Mouse (Mus musculus) stomach, embryonic 15.5 days (tissue): ENCODE data around the gene Amacr. TPM values are rescaled to one million over a fixed set of nuclear protein-coding genes. Genes with fewer than 3 reads are reported as not detected.

Source experiments
- ATAC-seq: fragments of 200-750 bp; cut with Nextera tagmentation; 2 replicates; pipeline ENCODE4 v1.8.0; 2017; ENCODE audit warnings: low read depth, moderate number of reproducible peaks, moderate TSS enrichment; ENCODE audit not compliant: insufficient read depth, low FRiP score
- H3K27ac ChIP-seq: fragments of 300-500 bp; sonication (generic); 2 replicates; pipeline ENCODE4 v1.5.1; 2015; ENCODE audit warnings: mild to moderate bottlenecking, inconsistent platforms
- H3K27me3 ChIP-seq: fragments of 300-500 bp; sonication (generic); replicated peaks from 2 replicates; pipeline ENCODE4 v1.6.1; 2015; ENCODE audit warnings: inconsistent platforms
- H3K36me3 ChIP-seq: fragments of 300-500 bp; sonication (generic); 2 replicates; pipeline ENCODE4 v1.6.1; 2015; ENCODE audit warnings: inconsistent platforms
- H3K4me1 ChIP-seq: fragments of 300-500 bp; sonication (generic); 2 replicates; pipeline ENCODE4 v1.6.1; 2015; ENCODE audit warnings: inconsistent platforms
- H3K4me2 ChIP-seq: fragments of 300-500 bp; sonication (generic); 2 replicates; pipeline ENCODE4 v1.6.1; 2015; ENCODE audit warnings: mild to moderate bottlenecking, inconsistent platforms
- H3K4me3 ChIP-seq: fragments of 300-500 bp; sonication (generic); replicated peaks from 2 replicates; pipeline ENCODE4 v1.5.1; 2015; ENCODE audit warnings: inconsistent platforms
- H3K9ac ChIP-seq: fragments of 300-500 bp; sonication (generic); 2 replicates; pipeline ENCODE4 v1.6.1; 2015; ENCODE audit warnings: inconsistent platforms
- H3K9me3 ChIP-seq: fragments of 300-500 bp; sonication (generic); 2 replicates; pipeline ENCODE4 v1.6.1; 2016; ENCODE audit warnings: inconsistent platforms
- WGBS: fragments of 180-500 bp; shearing (Covaris S2); methylation state at CpG from one replicate; pipeline ENCODE4 v1.1.7; 2015; 5-methylcytosine and 5-hydroxymethylcytosine counted together
- polyA plus RNA-seq: library from polyadenylated mRNA; unstranded; fragments of >200 nt; fragmentation: Nextera tagmentation; extraction: Ambion mirVana; gene quantifications from 2 replicates; pipeline ENCODE4 v1.2.1, GENCODE M21; 2015

The Amacr gene
- polyA plus RNA-seq = 15.4 and 21.6 TPM in 2 replicates

DNA sequence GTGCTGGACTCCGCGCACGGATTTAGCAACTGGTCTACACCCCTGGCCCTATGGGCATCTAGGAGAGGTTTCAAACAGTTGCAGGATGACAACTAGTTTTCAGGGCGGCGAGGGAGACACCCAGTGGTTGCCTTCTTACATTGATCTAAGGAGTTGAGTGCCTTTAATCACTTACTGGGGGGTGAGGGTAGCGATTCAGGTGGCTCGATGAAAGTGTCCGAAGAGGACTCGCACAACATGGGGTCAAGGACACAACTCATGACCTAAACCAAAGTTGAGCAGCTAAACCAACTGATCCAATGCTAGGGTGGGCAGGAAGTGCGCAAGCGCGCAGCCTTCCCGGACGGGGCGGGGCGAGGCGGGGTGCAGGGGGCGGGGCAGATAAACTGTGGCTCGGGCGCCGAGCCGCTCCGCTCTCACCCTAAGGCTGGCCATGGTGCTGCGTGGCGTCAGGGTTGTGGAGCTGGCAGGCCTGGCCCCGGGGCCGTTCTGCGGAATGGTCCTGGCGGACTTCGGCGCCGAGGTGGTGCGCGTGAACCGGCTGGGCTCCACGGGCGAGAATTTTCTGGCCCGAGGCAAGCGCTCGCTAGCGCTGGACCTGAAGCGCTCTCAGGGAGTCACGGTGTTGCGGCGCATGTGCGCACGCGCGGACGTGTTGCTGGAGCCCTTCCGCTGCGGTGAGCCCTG lies at the start of gene Amacr:
Gene Amacr, plus strand, starts transcription at position 380 of the 687 bp plus-strand sequence.
- H3K27me3 ChIP-seq = no peaks in the 10 kb centered on the region
- H3K9me3 ChIP-seq = no peaks in the 10 kb centered on the region
- under 1% methylated on average over 50 of the region's 52 CpGs for WGBS
- H3K4me2 ChIP-seq = peak within 1 kb of the TSS; percentile 62
- peak within 1 kb of the TSS; percentile 63 for H3K4me3 ChIP-seq
- ATAC-seq = peak; percentile 97
- peak within 1 kb of the TSS; percentile 63; the same call in 1 of the 2 replicates for H3K9ac ChIP-seq
- H3K4me1 ChIP-seq = 0 out of 2 replicates have a peak, but pooled peaks cover 4% of the 10 kb centered on the region
- H3K27ac ChIP-seq = peak within 1 kb of the TSS; percentile 90
- no peaks in the 10 kb centered on the region for H3K36me3 ChIP-seq

DNA sequence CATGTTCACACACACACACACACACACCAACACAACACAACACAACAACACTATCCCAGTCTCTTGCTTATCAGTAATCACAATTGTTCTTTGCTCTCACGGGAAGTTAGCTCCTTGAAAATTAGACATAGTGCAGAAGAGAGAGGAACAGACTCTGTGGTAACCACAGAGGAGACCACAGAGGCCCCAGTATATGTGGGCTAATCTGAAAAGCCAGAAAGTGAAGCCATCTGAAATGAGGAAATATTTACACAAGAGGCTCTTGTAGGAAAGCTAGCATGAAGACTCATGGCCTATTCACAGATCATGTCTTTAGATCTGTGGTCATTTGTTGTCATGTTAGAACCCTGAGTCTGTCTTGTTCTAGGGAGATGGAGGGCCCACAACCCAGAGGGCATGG lies 47.6 kb upstream of the Amacr start:
- Histone ChIP-seq H3K9me3 (no peaks in the 10 kb centered on the region), H3K4me3 (no peak overlapping the region), H3K4me1 (no peaks in the 10 kb centered on the region), H3K27ac (no peak overlapping the region), H3K9ac (no peak overlapping the region), H3K4me2 (no peak overlapping the region), H3K36me3 (no peaks in the 10 kb centered on the region), H3K27me3 (no peaks in the 10 kb centered on the region)
- 56% methylated on average over 1 of the region's 1 CpGs for WGBS
- no peak for ATAC-seq

DNA sequence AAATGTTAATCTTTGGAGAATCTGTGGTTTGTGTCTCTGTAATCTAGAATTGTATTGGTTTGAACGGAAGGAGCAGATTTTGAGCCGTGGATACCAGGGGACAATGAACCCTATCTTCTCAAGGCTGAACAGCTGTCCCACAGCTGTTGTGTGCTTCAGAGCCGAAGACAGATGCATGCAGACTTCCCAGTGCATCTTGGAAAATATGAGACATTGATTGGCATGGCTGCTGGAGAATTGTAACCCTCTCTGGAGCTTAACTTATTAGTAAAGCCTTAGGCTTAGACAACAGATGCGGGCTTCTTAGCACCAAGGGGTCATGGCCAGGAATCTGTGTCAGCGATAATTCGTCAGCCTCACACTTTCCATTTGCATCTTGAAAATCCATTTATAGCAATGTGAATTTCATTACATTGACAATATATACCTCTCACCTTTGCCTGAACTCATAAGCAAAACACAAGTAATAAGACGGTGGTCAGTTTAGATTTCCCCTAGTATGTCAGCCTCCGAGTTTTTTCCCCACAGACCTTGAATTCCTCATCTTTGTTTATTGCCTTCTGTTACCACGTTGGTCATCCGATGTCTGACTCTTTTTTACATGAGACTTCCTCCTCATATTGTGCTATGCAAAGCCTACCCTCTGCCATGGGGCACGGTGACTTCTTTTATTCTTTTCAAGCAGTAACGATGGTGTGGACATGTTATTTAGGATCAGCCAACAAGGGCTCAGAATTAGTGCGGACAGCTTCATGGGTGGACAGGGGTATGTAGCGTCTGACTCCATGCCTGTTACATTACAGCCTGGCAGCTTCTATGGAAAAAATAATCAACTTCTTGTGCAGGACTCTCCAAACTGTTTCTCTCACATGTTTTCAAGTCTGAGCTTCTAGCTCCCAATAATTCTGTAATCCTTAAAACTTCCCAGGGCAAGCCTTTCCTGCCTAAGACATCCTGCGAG lies 41.1 kb upstream of the Amacr start:
- Histone ChIP-seq H3K9ac (no peak overlapping the region), H3K4me3 (no peak overlapping the region), H3K9me3 (no peaks in the 10 kb centered on the region), H3K4me1 (no peaks in the 10 kb centered on the region), H3K27ac (no peak overlapping the region), H3K4me2 (no peak overlapping the region), H3K36me3 (no peaks in the 10 kb centered on the region), H3K27me3 (no peaks in the 10 kb centered on the region)
- 64% methylated on average over 15 of the region's 15 CpGs for WGBS
- no peak for ATAC-seq

DNA sequence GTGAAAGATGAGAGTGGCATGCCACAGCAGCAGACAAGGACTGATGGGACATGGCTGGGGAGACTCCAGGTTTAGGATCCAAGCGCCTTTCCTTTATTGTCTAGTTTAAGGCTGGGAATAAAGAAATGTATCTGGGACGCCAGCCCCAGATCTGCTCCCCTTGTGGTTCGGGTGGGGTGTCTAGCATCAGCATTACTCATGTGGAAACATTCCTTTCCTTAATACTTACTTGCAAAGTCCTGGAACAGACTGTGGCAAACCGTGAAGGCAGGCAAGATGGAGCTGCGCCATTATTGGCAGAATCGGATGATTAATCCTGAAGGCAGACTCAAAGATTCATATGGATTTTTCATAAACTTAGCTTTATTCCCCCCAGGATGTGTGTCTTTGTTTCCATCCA lies 39.7 kb upstream of the Amacr start:
- ATAC-seq = no peak

DNA sequence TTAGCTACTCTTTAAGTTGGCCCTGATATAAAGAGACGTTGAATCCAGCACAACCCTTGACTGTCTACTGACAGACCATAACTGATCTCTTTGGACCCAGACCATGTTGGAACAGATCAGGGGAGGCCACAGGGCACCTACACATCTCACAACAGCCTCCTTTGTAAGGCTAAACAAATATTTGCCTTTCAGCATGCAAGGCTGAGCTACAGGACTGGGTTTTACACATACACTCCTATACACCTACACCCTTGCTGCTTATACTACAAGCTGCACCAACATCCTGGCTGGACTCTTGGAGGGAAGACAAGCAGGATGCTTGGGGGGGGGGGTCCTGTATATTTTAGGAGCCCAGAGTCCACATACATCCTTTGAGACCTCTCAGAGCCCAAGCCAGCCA lies 33.7 kb upstream of the Amacr start:
- Histone ChIP-seq H3K4me1 (no peaks in the 10 kb centered on the region), H3K4me2 (no peak overlapping the region), H3K27me3 (no peaks in the 10 kb centered on the region), H3K9ac (no peak overlapping the region), H3K9me3 (no peaks in the 10 kb centered on the region), H3K36me3 (no peaks in the 10 kb centered on the region), H3K4me3 (no peak overlapping the region), H3K27ac (no peak overlapping the region)
- no peak for ATAC-seq
- 59% methylated on average over 1 of the region's 1 CpGs for WGBS

More for the DNA sequence above, 39.7 kb upstream of the Amacr start:
- Histone ChIP-seq H3K9me3 (no peaks in the 10 kb centered on the region), H3K4me1 (no peaks in the 10 kb centered on the region), H3K27ac (no peak overlapping the region), H3K9ac (no peak overlapping the region), H3K27me3 (no peaks in the 10 kb centered on the region), H3K36me3 (no peaks in the 10 kb centered on the region), H3K4me2 (no peak overlapping the region), H3K4me3 (no peak overlapping the region)
- WGBS = 66% methylated on average over 6 of the region's 6 CpGs

DNA sequence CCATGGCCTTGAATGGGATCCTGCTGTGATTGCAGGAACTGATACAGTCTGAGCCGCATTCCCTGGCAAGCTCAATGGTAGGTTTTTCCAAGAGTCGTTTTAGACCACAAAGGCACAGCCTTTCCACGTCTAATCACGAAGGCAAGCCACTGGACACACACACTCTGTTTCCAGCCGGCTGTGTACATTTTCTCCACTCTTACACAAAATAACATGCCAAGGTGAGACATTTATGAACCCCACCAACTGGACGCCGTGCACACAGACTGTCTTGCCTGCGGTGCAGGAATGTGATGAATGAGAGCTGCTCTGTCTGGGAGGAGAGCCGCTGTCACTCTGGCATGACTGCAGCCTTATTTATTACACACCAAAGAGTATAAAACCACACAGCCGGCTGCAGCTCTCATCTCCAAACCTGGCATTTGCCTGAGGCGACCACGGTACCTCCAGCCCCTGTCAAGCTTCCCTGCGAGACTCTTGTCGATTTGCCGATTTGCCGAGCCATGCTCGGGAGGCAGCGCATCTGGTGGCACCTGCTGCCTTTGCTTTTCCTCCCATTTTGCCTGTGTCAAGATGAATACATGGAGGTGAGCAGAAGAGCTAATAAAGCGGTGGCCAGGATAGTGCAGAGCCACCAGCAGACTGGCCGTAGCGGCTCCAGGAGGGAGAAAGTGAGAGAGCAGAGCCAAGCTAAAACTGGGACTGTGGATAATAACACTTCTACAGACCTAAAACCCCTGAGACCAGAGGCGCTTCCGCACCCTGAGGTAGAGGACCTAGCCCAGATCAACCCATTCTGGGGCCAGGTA lies 29.4 kb upstream of the Amacr start, which contains the start of gene C1qtnf3:
Gene C1qtnf3, plus strand, starts transcription at position 382 of the 809 bp plus-strand sequence.
- 51% methylated on average over 23 of the region's 23 CpGs for WGBS
- H3K4me3 ChIP-seq = no peak within 1 kb of the TSS
- no peaks in the 10 kb centered on the region for H3K4me1 ChIP-seq
- H3K9ac ChIP-seq = no peak within 1 kb of the TSS
- H3K27ac ChIP-seq = no peak within 1 kb of the TSS
- no peaks in the 10 kb centered on the region for H3K9me3 ChIP-seq
- H3K36me3 ChIP-seq = no peaks in the 10 kb centered on the region
- no peaks in the 10 kb centered on the region for H3K27me3 ChIP-seq
- no peak for ATAC-seq
- H3K4me2 ChIP-seq = no peak within 1 kb of the TSS

DNA sequence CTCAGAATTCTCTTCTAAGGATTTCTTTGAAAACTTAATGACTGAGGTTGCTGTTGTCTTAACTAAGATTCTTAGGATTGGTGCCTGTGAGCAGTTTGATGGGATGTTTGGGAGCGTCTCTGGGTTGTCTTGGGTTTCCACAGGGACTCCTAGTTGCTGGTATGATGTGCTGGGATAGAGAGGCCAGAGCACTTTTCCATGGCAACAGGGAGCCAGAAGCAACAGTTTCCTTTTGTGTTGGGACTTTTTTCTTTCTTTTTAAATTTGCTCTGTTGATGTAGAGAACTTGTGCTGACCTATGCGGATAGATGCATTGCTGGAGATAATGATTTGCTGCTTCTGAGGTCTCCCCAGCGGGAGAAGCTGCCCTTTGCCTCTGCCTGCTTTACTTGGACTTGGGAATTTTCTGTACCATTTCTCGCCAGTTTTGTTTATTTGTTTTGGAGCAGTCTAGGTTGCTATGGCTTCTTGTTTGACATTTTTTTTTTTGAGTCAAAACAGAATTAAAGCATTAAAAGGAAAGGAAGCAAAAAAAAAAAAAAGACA lies 28.7 kb upstream of the Amacr start:
- no peak overlapping the region for H3K27ac ChIP-seq
- H3K36me3 ChIP-seq = no peaks in the 10 kb centered on the region
- no peaks in the 10 kb centered on the region for H3K27me3 ChIP-seq
- no peaks in the 10 kb centered on the region for H3K9me3 ChIP-seq
- no peak overlapping the region for H3K4me2 ChIP-seq
- no peaks in the 10 kb centered on the region for H3K4me1 ChIP-seq
- no peak overlapping the region for H3K4me3 ChIP-seq
- H3K9ac ChIP-seq = no peak overlapping the region
- WGBS = 48% methylated on average over 4 of the region's 4 CpGs
- no peak for ATAC-seq

DNA sequence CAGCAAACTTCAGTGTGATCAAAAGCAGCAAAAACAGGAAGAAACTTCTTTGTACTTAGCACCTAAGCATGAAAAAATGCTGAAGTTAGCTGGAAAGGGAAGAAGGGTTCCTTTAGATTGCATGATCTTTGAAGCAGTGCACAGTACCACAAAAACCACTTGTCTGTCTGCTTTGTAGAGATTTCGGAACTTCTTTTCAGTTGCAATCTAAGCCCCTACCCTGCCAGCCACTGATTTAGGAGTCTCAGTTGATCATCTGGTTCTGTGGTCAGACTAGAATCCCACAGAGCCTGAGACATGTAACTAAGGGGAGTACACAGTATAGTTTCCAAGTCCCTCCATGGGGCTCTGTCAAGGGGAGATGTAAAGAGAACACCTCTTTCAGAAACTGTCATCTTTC lies 28.1 kb upstream of the Amacr start:
- no peak overlapping the region for H3K4me3 ChIP-seq
- H3K27ac ChIP-seq = no peak overlapping the region
- H3K9ac ChIP-seq = no peak overlapping the region
- H3K4me2 ChIP-seq = no peak overlapping the region
- H3K27me3 ChIP-seq = no peaks in the 10 kb centered on the region
- H3K9me3 ChIP-seq = no peaks in the 10 kb centered on the region
- ATAC-seq = no peak
- WGBS = 87% methylated on average over 1 of the region's 1 CpGs
- H3K4me1 ChIP-seq = no peaks in the 10 kb centered on the region
- H3K36me3 ChIP-seq = no peaks in the 10 kb centered on the region

DNA sequence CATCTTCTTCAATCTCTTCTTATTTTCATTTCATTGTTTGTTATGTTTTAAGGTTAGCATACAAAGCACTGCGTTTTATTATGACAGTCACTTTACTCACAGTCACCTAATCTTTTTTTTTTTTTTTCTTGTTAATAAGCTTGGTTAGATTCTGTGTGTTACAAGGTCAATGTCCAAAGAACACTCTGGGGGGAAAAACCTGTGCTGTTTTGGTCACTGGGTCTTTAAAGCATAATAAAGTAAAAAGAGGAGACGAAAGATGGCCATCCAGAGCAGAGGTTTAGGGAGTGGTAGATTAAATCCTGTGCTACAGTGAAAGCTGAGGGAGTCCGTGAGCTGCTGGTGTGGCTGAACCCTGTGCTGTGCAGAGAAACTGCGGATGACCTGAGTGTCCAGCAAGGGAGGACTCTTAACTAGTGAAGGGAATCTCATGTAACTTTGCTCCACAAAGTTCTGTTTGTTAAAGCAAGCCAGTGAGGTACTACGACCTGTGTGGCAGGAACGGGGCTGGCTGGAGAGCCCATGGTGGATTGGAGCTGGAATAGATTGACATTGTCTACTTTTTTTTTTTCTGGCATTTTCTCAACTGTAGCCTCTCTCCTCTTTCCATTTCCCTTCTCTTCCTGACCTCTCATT lies 27.1 kb upstream of the Amacr start:
- ATAC-seq = no peak
- no peaks in the 10 kb centered on the region for H3K36me3 ChIP-seq
- WGBS = 83% methylated on average over 6 of the region's 6 CpGs
- no peaks in the 10 kb centered on the region for H3K4me1 ChIP-seq
- H3K4me2 ChIP-seq = no peak overlapping the region
- H3K4me3 ChIP-seq = no peak overlapping the region
- H3K27ac ChIP-seq = no peak overlapping the region
- H3K9ac ChIP-seq = no peak overlapping the region
- no peaks in the 10 kb centered on the region for H3K9me3 ChIP-seq
- H3K27me3 ChIP-seq = no peaks in the 10 kb centered on the region

DNA sequence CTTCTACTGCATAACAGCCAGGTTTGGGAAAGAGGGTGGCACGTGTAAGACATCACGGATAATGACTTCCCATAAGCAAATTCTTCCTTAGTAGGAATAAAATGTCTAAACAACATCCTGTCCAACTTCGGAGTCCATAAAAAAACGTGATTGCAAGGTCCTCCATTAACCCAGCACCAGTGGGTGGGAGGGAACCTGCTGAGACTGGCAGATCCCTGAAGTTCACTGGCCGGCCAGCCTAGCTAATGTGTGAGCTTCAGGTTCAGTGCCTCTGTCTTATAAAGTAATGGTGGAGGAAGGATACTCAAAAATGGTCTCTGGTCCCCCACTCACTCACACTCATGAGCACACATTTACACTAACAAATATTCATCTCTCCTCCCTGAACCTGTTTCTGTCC lies 26.4 kb upstream of the Amacr start:
- ATAC-seq = no peak
- no peak overlapping the region for H3K27ac ChIP-seq
- 54% methylated on average over 5 of the region's 5 CpGs for WGBS

DNA sequence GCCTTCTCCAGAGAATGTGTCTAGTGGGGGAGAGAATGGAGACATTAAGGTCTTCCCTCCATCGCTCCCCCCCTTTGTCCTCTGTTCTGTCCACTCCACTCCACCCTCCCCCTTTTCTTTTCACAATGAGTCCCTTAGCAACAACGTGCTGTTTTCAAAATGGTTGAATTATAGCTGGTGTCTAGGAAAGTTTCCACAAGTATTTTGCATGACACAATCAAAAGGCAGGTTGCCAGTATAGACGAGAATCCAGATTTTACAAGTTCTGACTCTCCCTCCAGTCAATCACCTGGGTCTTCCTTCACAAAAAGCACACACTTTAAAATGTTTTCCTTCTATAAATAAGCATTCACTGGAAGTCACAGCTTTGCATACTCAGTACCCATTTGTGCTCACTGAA lies 24.9 kb upstream of the Amacr start:
- no peak overlapping the region for H3K9ac ChIP-seq
- no peaks in the 10 kb centered on the region for H3K27me3 ChIP-seq
- WGBS = 63% methylated on average over 3 of the region's 3 CpGs
- H3K4me2 ChIP-seq = no peak overlapping the region
- no peaks in the 10 kb centered on the region for H3K36me3 ChIP-seq
- H3K27ac ChIP-seq = no peak overlapping the region
- ATAC-seq = no peak
- no peaks in the 10 kb centered on the region for H3K9me3 ChIP-seq
- no peaks in the 10 kb centered on the region for H3K4me1 ChIP-seq
- H3K4me3 ChIP-seq = no peak overlapping the region

More for the DNA sequence above, 26.4 kb upstream of the Amacr start:
- Histone ChIP-seq H3K27me3 (no peaks in the 10 kb centered on the region), H3K36me3 (no peaks in the 10 kb centered on the region), H3K4me1 (no peaks in the 10 kb centered on the region), H3K9ac (no peak overlapping the region), H3K4me2 (no peak overlapping the region), H3K4me3 (no peak overlapping the region), H3K9me3 (no peaks in the 10 kb centered on the region)
